Mouse (Mus musculus) layer of hippocampus, adult 9-10 months (tissue): ENCODE data around the gene Gm14226.
"Not testable (repeated sequence)": the region's sequence is repeated elsewhere in the genome, so short reads cannot be mapped to it uniquely, and the experiment has no call there.

Source experiments
- DNase-seq: peaks from one replicate; pipeline ENCODE4 v3.0.0; 2022; ENCODE audit warnings: low spot score

Gene Gm14226

DNA sequence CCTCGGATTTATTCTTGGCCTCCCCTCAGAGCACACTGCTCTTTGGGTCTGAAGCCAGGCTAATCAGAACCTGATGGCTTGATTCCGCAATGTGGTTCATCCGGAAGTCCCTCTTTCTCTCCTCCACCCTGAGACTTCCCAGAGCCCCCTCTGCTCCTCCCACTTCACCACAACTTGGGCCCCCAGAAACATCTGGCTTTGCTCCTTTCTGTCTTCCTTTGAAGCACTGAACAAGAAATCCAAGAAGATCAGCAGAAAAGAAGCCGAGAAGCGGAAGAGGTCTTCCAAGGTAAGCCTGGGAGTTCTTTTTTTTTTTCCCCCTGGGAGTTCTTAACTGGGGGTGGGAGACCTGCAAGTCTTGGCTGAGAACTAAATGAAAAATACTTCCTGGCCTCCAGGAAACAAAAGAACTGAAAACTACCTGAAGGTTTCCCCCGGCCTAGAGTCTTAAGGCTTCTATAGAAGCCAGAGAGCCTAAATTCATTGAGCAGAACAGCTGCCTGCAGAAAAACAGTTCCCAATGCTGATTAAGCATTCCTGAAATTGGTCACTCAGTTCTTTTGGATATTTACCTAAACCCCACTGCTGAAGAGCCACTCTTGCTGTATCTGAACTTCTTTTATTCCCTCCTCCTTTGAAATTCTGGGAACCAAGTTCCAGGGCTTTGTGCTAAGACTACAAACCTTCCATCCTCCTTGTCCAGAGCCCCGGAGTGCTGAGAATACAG lies 29.5 kb downstream of the Gm14226 start:
- no peak for DNase-seq

DNA sequence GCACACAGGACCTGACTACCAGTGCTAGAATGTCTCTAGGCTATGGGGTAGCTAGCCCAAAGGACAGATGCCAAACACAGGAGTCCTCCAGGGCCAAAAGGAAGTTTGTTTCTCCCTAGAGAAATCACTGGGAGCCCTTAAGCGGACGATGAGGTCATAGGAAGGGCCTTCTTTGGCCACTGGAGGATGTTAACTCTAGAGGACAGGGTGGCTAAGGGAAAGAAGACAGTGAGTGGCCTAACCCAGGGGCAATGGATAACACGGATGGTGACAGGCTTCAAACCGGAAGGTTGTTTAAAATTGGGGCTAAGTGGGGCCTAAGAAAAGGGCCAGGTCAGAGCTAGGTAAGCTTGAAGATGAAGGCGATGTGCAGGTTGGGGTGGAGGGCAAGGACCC lies 32.0 kb downstream of the Gm14226 start:
- no peak for DNase-seq

DNA sequence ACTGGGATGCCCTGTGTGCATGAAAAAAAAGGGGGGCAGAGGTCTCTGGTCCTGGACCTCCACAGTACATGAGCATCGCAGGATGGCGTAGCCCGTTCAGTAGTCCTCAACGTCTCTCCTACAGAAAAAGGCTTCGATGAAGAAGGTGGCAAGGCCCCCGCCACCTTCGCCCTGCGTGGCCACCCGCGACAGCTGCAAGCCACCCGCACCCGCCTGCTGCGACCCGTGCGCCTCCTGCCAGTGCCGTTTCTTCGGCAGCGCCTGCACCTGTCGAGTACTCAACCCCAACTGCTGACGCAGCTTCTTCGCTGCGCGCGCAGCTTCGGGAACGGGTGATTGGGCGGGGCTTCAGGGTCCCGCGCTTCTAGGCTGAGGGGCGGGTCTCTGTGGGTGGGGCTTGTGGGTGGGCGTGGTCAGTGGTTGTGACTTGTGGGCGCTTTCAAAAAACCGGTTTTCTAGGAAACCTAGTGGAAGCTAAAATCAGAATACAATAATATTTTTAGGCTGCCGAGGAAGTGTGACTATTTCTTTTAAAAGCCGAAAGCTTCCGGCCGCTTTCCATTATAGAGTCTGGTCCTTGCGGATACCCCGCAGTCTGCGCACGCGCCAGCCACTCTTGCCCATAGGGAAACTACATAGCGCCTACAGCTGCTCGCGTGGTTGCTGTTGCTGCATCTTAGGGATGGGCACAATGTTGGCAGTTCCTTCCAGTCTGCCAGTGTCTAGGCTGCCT lies 32.6 kb downstream of the Gm14226 start:
- DNase-seq: peak; percentile 59

DNA sequence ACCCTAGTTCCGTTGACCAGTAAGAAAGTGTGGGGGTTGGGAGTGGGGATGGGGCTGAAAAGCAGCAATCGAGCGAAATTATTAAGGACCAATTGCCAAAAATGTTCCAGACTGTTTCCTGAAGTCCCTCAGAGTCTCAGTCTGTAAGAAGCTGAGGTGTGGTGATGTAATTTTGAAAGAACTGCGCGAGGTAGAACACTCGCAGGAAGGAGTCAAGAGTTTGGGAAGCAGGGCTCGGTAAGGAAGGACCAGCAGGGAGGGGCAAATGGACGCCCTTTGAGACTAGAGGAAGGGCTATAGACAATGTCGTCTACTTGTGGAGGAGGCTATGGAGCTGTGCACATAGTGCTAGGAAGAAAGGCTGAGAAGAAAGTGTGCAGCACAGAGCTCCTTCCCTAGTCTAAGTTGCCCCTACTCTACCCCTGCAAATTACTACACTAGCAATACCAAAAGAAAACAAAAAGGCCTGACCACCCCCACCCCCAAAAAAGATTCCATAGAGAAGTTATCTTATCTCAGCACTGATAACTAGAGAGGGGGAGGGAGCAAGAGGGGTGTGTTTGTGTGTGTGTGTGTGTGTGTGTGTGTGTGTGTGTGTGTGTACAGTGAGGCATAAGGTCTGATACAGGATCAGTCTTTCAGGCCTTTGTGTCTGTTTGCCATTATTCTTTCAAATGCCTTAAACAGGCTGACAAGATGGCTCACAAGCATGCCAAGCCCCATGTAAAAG lies 33.7 kb downstream of the Gm14226 start:
- no peak for DNase-seq

DNA sequence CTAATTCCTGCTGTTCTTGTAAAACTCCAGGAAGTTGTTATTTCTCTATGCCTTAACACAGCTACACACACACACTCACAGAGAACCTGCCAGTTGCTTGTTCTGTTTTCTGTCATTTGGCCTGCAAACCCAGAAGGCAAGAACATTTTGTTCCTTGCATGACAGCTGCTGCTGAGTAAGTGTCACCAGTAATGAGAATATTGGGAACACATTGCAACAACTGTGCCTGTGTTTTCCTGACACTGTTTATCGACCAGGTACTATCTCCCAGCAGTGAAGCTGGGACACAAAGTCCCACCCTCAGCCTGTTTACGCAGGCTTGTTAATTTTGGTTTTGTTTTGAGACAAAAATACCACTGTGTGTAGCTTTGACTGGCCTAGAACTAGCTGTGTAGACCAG lies 34.6 kb downstream of the Gm14226 start:
- peak; percentile 12 for DNase-seq

DNA sequence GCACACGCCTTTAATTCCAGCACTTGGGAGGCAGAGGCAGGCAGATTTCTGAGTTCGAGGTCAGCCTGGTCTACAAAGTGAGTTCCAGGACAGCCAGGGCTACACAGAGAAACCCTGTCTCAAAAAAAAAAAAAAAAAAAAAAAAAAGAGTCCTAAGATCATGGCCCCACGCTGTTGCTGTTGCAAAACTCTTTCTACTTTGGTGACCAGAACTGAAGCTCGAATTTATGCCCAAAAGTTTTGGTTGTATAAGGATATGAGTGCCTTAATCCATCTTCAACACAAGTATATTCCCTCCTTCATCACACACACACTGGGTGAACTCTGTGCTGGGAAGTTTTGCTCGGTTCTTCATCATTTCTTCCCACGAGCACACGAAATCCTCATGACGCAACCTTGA lies 35.4 kb downstream of the Gm14226 start:
- not testable (repeated sequence) for DNase-seq

DNA sequence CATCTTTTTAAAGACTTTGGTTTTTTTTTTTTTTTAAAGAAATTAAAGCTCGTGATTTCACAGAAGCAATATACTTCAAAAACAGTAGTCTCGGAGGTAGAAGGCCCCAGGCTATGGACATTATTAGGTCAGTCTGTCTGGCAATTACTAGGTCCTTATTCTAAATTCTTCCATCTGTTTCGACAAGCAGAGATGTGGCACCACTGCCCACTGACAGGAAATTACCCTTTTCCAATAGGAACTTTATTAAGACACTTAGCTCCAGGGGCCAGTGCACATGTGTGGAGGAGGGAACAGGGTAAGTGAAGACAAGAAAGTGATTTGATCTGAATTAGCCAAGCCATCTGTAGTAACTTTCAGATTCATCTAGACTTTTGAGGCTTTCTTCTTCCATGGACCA lies 36.6 kb downstream of the Gm14226 start:
- no peak for DNase-seq

DNA sequence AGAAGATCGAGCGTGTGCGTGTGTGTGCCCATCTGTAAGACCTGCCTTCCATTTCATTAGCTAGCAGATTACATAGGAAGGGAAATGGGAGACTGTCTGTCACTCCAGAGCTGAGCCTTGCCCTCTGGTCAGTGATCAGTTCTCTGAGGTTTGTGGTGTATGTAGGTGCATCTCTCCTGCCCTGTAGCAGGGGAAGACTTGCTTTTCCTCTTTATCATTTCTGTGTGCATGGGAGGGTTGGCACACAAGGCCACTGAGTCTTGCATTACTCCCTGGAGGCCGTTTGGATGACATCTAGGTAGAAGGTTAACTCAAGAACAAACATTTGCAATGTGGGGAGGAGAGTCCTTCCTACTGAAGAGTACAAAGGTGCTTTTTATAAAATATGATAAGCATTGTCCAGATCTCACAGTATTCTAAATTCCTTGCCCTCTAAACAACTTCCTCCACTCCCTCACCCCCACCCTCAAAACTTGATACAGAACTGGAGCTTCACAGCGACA lies 38.1 kb downstream of the Gm14226 start:
- no peak for DNase-seq

DNA sequence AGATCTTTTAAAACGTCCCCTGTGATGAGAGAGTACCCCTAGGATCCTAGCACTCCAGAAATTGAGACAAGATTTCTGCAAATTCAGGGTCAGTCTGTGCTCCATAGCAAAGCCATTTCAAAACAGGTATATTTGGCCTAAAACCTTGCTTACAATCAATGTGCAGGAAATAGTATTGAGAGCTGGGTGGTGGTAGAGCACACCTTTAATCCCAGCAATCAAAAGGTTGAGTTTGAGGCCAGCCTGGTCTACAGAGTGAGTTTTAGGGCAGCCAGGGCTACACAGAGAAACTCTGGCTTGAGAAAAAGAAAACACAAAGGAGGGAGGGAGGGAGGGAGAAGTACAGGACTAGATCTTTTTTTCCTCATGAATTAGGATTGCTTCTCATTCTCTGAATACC lies 39.3 kb downstream of the Gm14226 start:
- no peak for DNase-seq

DNA sequence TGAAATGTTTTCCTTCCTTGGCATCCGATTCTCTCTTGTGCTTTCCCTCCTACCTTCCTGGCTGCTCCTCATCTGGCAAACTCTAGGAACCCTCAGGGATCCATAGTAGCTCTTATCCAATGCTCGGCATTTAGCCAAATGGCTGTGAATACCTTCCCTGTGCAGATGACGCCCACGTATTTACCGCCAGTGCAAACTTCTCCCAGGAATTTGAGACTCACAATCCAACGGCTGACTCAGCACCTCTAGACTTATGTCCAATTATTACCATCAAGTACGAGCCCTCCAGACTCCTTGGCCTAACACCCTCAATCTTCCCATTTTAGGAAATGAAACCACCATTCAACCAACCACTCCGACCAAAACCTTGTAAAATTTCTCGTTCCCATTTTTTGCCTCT lies 53.0 kb downstream of the Gm14226 start:
- DNase-seq: no peak

DNA sequence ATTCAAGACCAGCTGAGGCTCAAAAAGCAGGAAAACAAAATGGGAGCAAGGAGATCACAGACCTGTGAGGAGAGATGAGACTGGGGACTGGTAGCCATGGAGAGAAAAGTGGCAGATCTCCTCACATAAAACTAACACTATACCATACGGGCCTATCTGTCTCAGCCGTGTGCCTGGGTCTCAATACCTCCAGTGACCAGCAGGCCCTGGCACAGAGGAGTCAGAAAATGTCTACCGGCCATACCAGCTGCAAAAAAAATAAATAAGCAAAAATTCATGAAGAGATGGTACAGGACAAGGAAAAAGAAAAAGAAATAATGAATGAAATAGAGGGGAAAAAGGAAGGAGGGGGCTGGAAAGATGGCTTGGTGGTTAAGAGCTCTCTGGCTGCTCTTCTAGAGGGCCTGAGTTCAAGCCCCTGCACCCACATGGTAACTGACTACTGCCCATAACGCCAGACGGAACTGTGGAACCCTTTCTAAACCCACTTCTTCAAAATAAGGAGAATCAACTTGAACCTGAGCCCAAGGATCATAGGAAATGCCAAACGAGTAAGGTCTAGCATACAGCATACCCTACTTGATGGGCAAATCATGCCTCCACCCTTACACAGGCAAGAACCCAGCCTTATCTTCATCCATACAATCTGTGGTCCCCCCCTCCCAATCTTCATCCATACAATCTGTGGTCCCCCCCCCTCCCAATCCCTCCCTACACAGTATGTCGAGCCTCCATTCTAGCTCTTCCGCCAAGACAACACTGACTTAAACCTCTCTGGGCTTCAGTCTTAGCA lies 54.5 kb downstream of the Gm14226 start:
- no peak for DNase-seq

DNA sequence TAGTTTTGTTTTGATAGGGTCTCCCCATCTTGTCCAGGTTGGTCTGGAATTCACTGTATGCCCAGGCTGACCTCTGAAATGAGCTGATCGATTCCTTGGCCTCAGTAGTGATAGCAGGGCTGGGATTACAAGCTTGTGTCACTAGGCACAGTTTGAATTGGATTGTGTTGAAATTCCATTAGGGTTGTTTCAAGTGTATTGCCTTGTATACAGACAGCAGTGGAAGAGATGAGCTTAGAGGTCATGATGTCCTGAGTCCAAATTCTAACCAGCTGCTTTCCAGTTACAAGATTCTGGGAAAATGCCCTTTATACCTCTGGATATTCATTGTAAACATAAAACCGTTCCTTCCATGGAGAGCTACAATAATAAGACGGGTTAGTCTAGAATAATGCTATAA lies 55.3 kb downstream of the Gm14226 start:
- no peak for DNase-seq

DNA sequence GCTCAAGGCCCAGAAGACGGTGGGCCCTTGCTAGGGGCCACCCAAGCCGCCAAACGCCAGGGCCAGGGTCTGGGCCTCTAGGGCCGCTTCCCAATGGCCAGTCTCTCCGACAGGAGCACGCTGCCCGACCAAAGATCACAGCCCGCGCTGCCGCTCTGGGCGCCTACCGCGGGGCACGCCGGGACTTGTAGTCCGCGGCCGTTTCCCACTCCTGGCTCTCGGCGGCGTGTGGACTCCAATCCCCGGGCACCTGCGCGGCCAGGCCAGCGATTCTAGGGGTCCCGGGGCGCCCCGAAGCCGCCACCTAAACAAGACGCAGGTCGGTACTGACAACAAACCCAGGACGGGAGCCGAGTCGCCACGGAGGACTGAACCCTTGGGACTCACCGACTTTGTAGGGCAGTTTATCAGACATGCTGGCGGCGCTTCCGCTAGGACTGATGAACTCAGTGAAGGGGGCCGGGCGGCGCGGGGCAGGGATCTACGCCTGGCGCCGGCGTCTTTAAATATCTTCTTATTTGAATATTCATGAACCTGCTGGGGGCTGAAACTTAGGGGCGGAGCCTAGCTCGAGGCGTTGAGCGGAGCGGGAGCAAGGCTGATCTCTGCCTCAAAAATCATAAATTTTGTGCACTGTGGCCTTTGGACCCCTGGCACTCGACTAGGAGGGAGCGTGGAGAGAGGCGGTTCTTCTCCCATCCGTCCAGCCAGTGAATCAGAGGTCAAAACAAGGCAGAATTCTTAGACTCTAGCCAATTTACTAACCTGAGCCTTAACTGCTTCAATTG lies 56.1 kb downstream of the Gm14226 start, which contains the start of gene Ahcy:
Gene Ahcy, minus strand, starts transcription at position 520 of the 788 bp plus-strand sequence.
- peak; percentile 82 for DNase-seq

DNA sequence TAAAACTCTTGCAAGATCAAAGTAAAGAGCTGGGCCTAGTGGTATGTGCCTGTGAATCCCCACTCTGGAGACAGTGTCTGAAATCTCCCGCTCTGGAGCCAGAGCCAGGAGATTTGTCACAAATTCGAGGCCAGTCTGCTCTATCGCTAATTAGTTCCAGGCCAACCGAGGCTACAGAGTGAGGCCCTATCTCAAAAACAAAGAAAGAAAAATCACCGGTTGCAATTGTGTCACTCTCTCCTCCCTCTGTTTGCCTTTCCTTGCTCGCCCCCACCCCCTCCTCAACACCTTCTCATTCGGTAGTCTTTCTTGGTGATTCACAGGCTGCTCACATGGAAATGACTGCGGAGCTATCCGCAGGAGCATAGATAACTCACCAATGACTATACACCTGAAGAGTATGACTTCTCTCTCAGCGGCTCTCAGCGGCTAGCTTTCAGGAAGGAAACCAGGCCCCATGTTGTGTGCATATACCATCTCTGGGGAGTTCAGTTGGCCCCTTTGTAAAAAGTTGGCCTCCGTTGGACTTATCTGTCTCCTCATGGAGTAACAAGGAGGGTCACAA lies 56.8 kb downstream of the Gm14226 start:
- DNase-seq: no peak

DNA sequence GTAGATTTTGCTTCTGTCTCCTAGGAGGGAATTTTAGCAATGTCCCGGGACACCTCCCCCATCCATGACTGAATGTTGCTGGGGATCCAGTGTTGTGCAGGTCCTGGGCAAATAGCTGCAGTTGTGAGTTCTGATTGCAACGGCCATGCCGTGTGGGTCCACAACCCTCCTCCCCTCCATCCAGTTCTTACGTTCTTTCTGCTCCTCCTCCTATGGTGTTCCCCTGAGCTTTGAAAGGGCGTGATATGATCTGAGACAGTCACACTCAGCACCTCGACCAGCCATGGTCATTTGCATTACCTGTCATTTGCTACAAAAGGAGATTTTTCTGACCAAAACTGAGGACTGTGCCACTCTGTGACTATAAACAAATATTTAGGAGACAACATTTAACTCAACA lies 57.6 kb downstream of the Gm14226 start:
- no peak for DNase-seq
